Mouse (Mus musculus) heart, embryonic 15.5 days (tissue): ENCODE data around the gene Nt5c. TPM values are rescaled to one million over a fixed set of nuclear protein-coding genes. Genes with fewer than 3 reads are reported as not detected.
"Not testable (repeated sequence)": the region's sequence is repeated elsewhere in the genome, so short reads cannot be mapped to it uniquely, and the experiment has no call there.

Experiments used
- ATAC-seq: fragments of 200-750 bp; cut with Nextera tagmentation; replicated peaks from 2 replicates; pipeline ENCODE4 v1.8.0; 2017; ENCODE audit warnings: low read depth, moderate TSS enrichment; ENCODE audit not compliant: insufficient number of reproducible peaks, insufficient read depth, low FRiP score
- H3K27ac ChIP-seq: fragments of 300-500 bp; sonication (generic); 2 replicates; pipeline ENCODE4 v1.5.1; 2015; ENCODE audit warnings: mild to moderate bottlenecking, inconsistent platforms
- H3K27me3 ChIP-seq: fragments of 300-500 bp; sonication (generic); 2 replicates; pipeline ENCODE4 v1.6.1; 2015; ENCODE audit warnings: inconsistent platforms
- H3K36me3 ChIP-seq: fragments of 300-500 bp; sonication (generic); 2 replicates; pipeline ENCODE4 v1.6.1; 2015; ENCODE audit warnings: mild to moderate bottlenecking, inconsistent platforms
- H3K4me1 ChIP-seq: fragments of 300-500 bp; sonication (generic); replicated peaks from 2 replicates; pipeline ENCODE4 v1.6.1; 2015; ENCODE audit warnings: inconsistent platforms
- H3K4me2 ChIP-seq: fragments of 300-500 bp; sonication (generic); 2 replicates; pipeline ENCODE4 v1.6.1; 2015; ENCODE audit warnings: inconsistent platforms, mild to moderate bottlenecking, moderate library complexity
- H3K4me3 ChIP-seq: fragments of 300-500 bp; sonication (generic); 2 replicates; pipeline ENCODE4 v1.5.1; 2015; ENCODE audit warnings: mild to moderate bottlenecking, inconsistent platforms
- H3K9ac ChIP-seq: fragments of 300-500 bp; sonication (generic); 2 replicates; pipeline ENCODE4 v1.6.1; 2015; ENCODE audit warnings: mild to moderate bottlenecking, inconsistent platforms
- H3K9me3 ChIP-seq: fragments of 300-500 bp; sonication (generic); replicated peaks from 2 replicates; pipeline ENCODE4 v1.6.1; 2016; ENCODE audit warnings: inconsistent platforms
- WGBS: fragments of 180-500 bp; shearing (Covaris S2); methylation state at CpG from one replicate; pipeline ENCODE4 v1.1.7; 2015; ENCODE audit warnings: mixed read lengths; 5-methylcytosine and 5-hydroxymethylcytosine counted together
- polyA plus RNA-seq: library from polyadenylated mRNA; unstranded; fragments of >200 nt; fragmentation: Nextera tagmentation; extraction: Ambion mirVana; gene quantifications from 2 replicates; pipeline ENCODE4 v1.2.1, GENCODE M21; 2015

The Nt5c gene
- polyA plus RNA-seq, 1 experiment from 2014 or later, result 49.6 TPM

DNA sequence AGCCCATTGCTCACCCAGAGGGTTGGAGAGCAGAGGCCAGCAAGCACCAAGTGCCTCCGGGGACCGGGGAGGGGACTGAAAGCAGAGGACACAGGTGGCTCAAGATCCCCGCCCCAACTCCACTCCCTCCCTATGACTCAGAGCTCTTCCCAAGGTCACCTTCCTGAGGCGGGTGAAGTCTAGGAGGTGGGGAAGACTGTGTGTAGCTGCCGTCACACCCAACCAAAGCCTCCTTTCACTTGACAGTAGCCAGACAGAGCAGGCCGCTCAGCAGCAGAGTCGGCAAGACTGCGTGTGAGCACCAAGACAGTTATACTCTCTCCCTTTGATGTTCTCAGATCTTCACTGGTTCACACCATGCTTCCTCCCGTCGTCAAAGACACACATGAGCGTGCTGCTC is 28.3 kb downstream of the Nt5c start:
- ATAC-seq, result no peak
- no peaks in the 10 kb centered on the region for H3K36me3 ChIP-seq
- H3K27me3 ChIP-seq, result no peaks in the 10 kb centered on the region; the same call in 1 of the 2 replicates
- H3K9ac ChIP-seq, result no peak overlapping the region
- 40% methylated on average over 11 of the region's 11 CpGs for WGBS
- H3K4me1 ChIP-seq, result peaks cover 10% of the 10 kb centered on the region
- H3K4me2 ChIP-seq, result no peak overlapping the region; the same call in 1 of the 2 replicates
- peak overlapping the region; percentile 31; the same call in 1 of the 2 replicates for H3K27ac ChIP-seq
- peak overlapping the region; percentile 5; the same call in 1 of the 2 replicates for H3K4me3 ChIP-seq
- H3K9me3 ChIP-seq, result no peaks in the 10 kb centered on the region

GRCm38 (mm10) chr11:115462243-115462891 is 29.3 kb downstream of the Nt5c start, which contains the start of gene Slc16a5:
TSS of gene Slc16a5 (plus strand) at chr11:115462474.
- 0 out of 2 replicates have a peak within 1 kb of the TSS, but pooled peaks have one; percentile 31 for H3K27ac ChIP-seq
- H3K4me2 ChIP-seq, result no peak within 1 kb of the TSS; the same call in 1 of the 2 replicates
- no peaks in the 10 kb centered on the region for H3K9me3 ChIP-seq

GRCm38 (mm10) chr11:115461846-115462242 is 29.8 kb downstream of the Nt5c start:
- H3K4me1 ChIP-seq, result peaks cover 16% of the 10 kb centered on the region
- H3K4me2 ChIP-seq, result no peak overlapping the region
- no peaks in the 10 kb centered on the region for H3K9me3 ChIP-seq
- H3K27ac ChIP-seq, result no peak overlapping the region
- H3K36me3 ChIP-seq, result no peaks in the 10 kb centered on the region
- no peak for ATAC-seq
- H3K9ac ChIP-seq, result no peak overlapping the region
- 76% methylated on average over 5 of the region's 5 CpGs for WGBS
- no peaks in the 10 kb centered on the region; the same call in 1 of the 2 replicates for H3K27me3 ChIP-seq
- H3K4me3 ChIP-seq, result no peak overlapping the region

More at GRCm38 (mm10) chr11:115462243-115462891, 29.3 kb downstream of the Nt5c start, which contains the start of gene Slc16a5:
- WGBS, result 70% methylated on average over 16 of the region's 16 CpGs
- Histone ChIP-seq H3K4me3 (peak within 1 kb of the TSS; percentile 5; the same call in 1 of the 2 replicates), H3K9ac (no peak within 1 kb of the TSS), H3K4me1 (peaks cover 13% of the 10 kb centered on the region), H3K27me3 (no peaks in the 10 kb centered on the region; the same call in 1 of the 2 replicates), H3K36me3 (no peaks in the 10 kb centered on the region)
- no peak for ATAC-seq

GRCm38 (mm10) chr11:115460976-115461375 is 30.7 kb downstream of the Nt5c start:
- Histone ChIP-seq H3K4me1 (peaks cover 15% of the 10 kb centered on the region), H3K27me3 (no peaks in the 10 kb centered on the region; the same call in 1 of the 2 replicates), H3K9ac (no peak overlapping the region), H3K27ac (no peak overlapping the region), H3K4me3 (no peak overlapping the region), H3K4me2 (no peak overlapping the region), H3K9me3 (no peaks in the 10 kb centered on the region), H3K36me3 (no peaks in the 10 kb centered on the region)
- WGBS, result 36% methylated on average over 8 of the region's 8 CpGs
- ATAC-seq, result no peak

- Histone ChIP-seq H3K4me2 (no peak overlapping the region), H3K4me3 (no peak overlapping the region), H3K4me1 (peaks cover 12% of the 10 kb centered on the region), H3K9ac (no peak overlapping the region), H3K36me3 (no peaks in the 10 kb centered on the region), H3K9me3 (no peaks in the 10 kb centered on the region), H3K27me3 (no peaks in the 10 kb centered on the region; the same call in 1 of the 2 replicates), H3K27ac (peak overlapping the region; percentile 38; the same call in 1 of the 2 replicates)
- WGBS, result 18% methylated on average over 6 of the region's 6 CpGs
- 0 out of 2 replicates have a peak, but pooled peaks have one; percentile 29 for ATAC-seq
Observed at GRCm38 (mm10) chr11:115457405-115457804, 34.3 kb downstream of the Nt5c start.

GRCm38 (mm10) chr11:115456182-115456581 is 35.5 kb downstream of the Nt5c start:
- Histone ChIP-seq H3K4me3 (no peak overlapping the region), H3K27ac (no peak overlapping the region), H3K27me3 (no peaks in the 10 kb centered on the region), H3K4me1 (peaks cover 12% of the 10 kb centered on the region), H3K36me3 (no peaks in the 10 kb centered on the region), H3K4me2 (no peak overlapping the region), H3K9me3 (no peaks in the 10 kb centered on the region), H3K9ac (no peak overlapping the region)
- ATAC-seq, result no peak
- WGBS, result 87% methylated on average over 5 of the region's 5 CpGs

GRCm38 (mm10) chr11:115455619-115456018 is 36.0 kb downstream of the Nt5c start:
- 87% methylated on average over 15 of the region's 15 CpGs for WGBS
- no peak for ATAC-seq
- H3K4me3 ChIP-seq, result no peak overlapping the region

GRCm38 (mm10) chr11:115454822-115455221 is 36.8 kb downstream of the Nt5c start:
- not testable (repeated sequence) for ATAC-seq, H3K9ac ChIP-seq
- 80% methylated on average over 6 of the region's 6 CpGs for WGBS

More at GRCm38 (mm10) chr11:115455619-115456018, 36.0 kb downstream of the Nt5c start:
- Histone ChIP-seq H3K4me1 (peaks cover 12% of the 10 kb centered on the region), H3K9me3 (no peaks in the 10 kb centered on the region), H3K27me3 (no peaks in the 10 kb centered on the region), H3K36me3 (no peaks in the 10 kb centered on the region), H3K4me2 (no peak overlapping the region), H3K9ac (no peak overlapping the region), H3K27ac (no peak overlapping the region)

DNA sequence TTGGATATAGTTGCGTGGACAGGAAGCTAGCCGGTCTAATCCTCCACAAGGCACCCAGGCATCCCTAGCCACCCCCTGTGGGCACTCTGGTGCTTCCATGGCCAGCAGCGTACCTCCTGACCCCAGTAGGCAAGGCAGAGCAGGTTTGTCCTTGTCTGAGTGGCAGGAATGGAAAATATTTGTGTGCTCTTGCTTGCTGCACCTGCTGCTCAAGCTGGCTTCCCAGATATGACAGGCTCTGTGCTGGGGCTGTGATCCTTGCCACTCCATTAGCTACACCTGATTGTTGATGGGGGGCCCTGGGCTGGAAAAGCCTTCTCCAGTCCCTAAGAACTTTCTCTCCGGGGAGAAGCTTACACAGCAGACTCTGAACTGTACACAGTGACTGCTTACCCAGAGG is 38.4 kb downstream of the Nt5c start:
- Histone ChIP-seq H3K4me3 (no peak overlapping the region), H3K4me2 (no peak overlapping the region), H3K27me3 (no peaks in the 10 kb centered on the region), H3K9me3 (no peaks in the 10 kb centered on the region), H3K4me1 (peaks cover 20% of the 10 kb centered on the region), H3K9ac (no peak overlapping the region), H3K36me3 (no peaks in the 10 kb centered on the region), H3K27ac (no peak overlapping the region)
- 53% methylated on average over 4 of the region's 4 CpGs for WGBS
- no peak for ATAC-seq

More at GRCm38 (mm10) chr11:115454822-115455221, 36.8 kb downstream of the Nt5c start:
- not testable (repeated sequence) for H3K36me3 ChIP-seq, H3K27ac ChIP-seq, H3K9me3 ChIP-seq, H3K4me3 ChIP-seq, H3K4me2 ChIP-seq, H3K27me3 ChIP-seq
- H3K4me1 ChIP-seq, result peaks cover 12% of the 10 kb centered on the region

DNA sequence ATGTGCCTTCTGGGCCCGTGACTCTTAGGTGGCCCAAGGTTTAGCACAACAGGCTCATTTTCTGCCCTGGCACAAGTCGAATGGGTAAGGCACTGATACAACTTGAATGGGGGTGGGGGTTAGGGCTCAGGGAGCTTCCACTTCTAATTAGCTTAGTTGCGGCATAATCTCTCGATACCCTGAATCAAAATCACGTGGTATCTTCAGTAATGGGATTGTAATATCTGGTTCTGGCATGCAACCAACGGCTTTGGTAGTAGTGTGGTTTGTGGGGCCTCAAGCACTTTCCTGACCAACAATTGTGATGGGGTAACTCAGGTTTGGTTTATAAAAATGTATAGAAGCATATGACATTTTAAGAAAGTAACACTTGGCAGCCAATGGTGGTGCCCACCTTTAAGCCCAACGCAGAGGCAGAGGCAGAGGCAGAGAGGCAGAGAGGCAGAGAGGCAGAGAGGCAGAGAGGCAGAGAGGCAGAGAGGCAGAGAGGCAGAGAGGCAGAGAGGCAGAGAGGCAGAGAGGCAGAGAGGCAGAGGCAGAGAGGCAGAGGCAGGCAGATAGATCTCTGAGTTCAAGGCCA is 39.3 kb downstream of the Nt5c start:
- 78% methylated on average over 7 of the region's 7 CpGs for WGBS

DNA sequence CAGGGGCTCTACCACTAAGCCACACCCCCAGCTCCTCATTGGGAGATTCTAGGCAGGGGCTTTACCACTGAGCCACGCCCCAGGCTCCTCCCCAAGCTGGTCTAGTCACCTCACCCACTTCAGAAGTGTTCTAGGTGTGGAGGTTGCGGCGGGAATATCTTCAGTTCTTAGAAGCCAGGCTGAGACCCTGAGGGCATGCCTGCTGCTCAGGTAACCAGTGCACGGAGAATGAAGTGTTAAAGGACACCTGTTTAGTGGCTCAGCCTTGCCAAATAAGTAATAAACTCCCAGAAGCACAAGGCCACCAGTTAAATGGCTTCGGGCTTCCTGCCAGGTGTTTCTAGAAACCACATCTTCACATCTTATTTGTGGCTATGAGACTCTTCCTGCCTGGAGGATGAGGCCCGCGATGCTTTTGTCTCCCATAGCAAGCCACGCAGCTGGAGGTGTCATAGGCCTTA is 39.9 kb downstream of the Nt5c start:
- WGBS, result 83% methylated on average over 8 of the region's 8 CpGs
- peaks cover 24% of the 10 kb centered on the region for H3K4me1 ChIP-seq
- no peak overlapping the region for H3K4me2 ChIP-seq
- no peak for ATAC-seq
- H3K9ac ChIP-seq, result no peak overlapping the region
- H3K4me3 ChIP-seq, result no peak overlapping the region
- no peaks in the 10 kb centered on the region for H3K36me3 ChIP-seq
- H3K27me3 ChIP-seq, result no peaks in the 10 kb centered on the region
- H3K27ac ChIP-seq, result peak overlapping the region; percentile 31; the same call in 1 of the 2 replicates
- no peaks in the 10 kb centered on the region for H3K9me3 ChIP-seq

More for the DNA sequence above, 39.3 kb downstream of the Nt5c start:
- Histone ChIP-seq H3K4me2 (no peak overlapping the region), H3K4me1 (peaks cover 23% of the 10 kb centered on the region), H3K4me3 (no peak overlapping the region), H3K9ac (no peak overlapping the region), H3K27me3 (no peaks in the 10 kb centered on the region), H3K27ac (peak overlapping the region; percentile 31; the same call in 1 of the 2 replicates), H3K9me3 (no peaks in the 10 kb centered on the region), H3K36me3 (no peaks in the 10 kb centered on the region)
- no peak for ATAC-seq
